Mouse (Mus musculus) limb, embryonic 15.5 days (tissue): ENCODE measurements around the gene F3. TPM values are rescaled to one million over a fixed set of nuclear protein-coding genes. Genes with fewer than 3 reads are reported as not detected.

Experiments
- polyA plus RNA-seq: library from polyadenylated mRNA; unstranded; fragments of >200 nt; fragmentation: Nextera tagmentation; extraction: Ambion mirVana; gene quantifications from 2 replicates; pipeline ENCODE4 v1.2.1, GENCODE M21; 2015

Gene F3
- polyA plus RNA-seq, 1 experiment from 2014 or later: 46.1 TPM

Other genes starting within 250 kb of the F3 start
- 2.4 and 2.8 TPM in 2 replicates for gene Slc44a3, start 191.1 kb upstream of the F3 start, polyA plus RNA-seq
- not detected in 2 replicates for gene 4930432M17Rik, start 52.8 kb upstream of the F3 start, polyA plus RNA-seq
- gene Abcd3, start 91.8 kb downstream of the F3 start, polyA plus RNA-seq: 52.8 and 60.9 TPM in 2 replicates
- 40.8 and 46.8 TPM in 2 replicates for gene Arhgap29, start 229.0 kb downstream of the F3 start, polyA plus RNA-seq